ENCODE assay signal across 20 mouse cellular contexts in the genomic region with DNA sequence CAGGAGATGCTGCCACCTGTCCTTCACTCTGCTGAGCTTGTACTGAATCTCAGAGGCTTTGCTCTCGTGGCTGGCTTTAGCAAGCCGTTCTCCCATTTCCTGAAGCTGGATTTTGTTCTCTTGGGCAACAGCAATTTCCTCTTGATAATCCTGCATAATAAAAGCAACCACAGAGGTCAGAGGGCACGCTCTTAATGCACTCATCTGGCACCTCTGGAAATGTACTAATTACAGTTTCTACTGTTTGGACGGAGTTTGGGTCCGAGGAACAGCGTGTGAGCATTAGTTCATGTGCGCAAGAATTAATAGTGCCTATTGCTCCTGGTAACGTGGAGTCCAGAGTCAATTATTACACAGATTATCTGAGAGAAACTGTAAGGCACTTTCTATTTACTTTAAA. TPM values are rescaled to one million over a fixed set of nuclear protein-coding genes. Genes with fewer than 3 reads are reported as not detected.
A peak's percentile ranks its signal among the peaks of the same experiment; 100 is the strongest.
DNase-seq lines count a peak whose midpoint lies in the region; ATAC-seq lines count a peak whose summit lies in the region.
"Had no signal": no experiment of that assay in that cellular context is flagged by ENCODE, and none has a peak within 500 bp of the region (broad histone marks: within the 10 kb centered on the region; RNA-seq: fewer than 3 reads in every experiment).

No protein-coding gene starts in this region.

- DNase-seq in heart, adult 11 months: peak; percentile 72
- DNase-seq in kidney, postnatal 14 days: peak; percentile 22
- DNase-seq in forelimb bud, embryonic 11.5 days (ENCODE audit: low read depth, low spot score): peak; percentile 35
- DNase-seq in hindlimb bud, embryonic 11.5 days (ENCODE audit: extremely low spot score, low read depth, low spot score): peak; percentile 78
- DNase-seq in liver, embryonic 11.5 days (ENCODE audit: low spot score): no peak
- DNase-seq: adrenal gland, adult 8-10 months; adrenal gland, postnatal 36 days; cerebellum, adult 2 months; cerebellum, postnatal 10 days; forebrain, postnatal 0 days; gastrocnemius, postnatal 14 days; heart, postnatal 14 days had no signal

- no peak overlapping the region for H3K4me3 ChIP-seq in heart, embryonic 12.5 days
- H3K4me3 ChIP-seq in kidney, embryonic 14.5 days (ENCODE audit: low read length): no peak overlapping the region
- H3K4me3 ChIP-seq in liver, embryonic 11.5 days (ENCODE audit: low read depth, low read length): no peak overlapping the region
- H3K4me3 ChIP-seq: forebrain, embryonic 13.5 days; heart, embryonic 15.5 days; hindbrain, embryonic 13.5 days; intestine, embryonic 15.5 days had no signal

- H3K4me2 ChIP-seq in heart, embryonic 12.5 days: no peak overlapping the region
- no peak overlapping the region for H3K4me2 ChIP-seq in kidney, embryonic 14.5 days (replicated peaks; ENCODE audit: low read depth, low read length)
- no peak overlapping the region for H3K4me2 ChIP-seq in liver, embryonic 11.5 days
- H3K4me2 ChIP-seq: forebrain, embryonic 13.5 days; heart, embryonic 15.5 days; hindbrain, embryonic 13.5 days; intestine, embryonic 15.5 days had no signal

- H3K9me3 ChIP-seq in heart, embryonic 12.5 days (replicated peaks): no peaks in the 10 kb centered on the region
- no peaks in the 10 kb centered on the region for H3K9me3 ChIP-seq in kidney, embryonic 14.5 days (ENCODE audit: control insufficient read depth, low read length)
- H3K9me3 ChIP-seq in liver, embryonic 11.5 days (ENCODE audit: control insufficient read depth, low read length): no peaks in the 10 kb centered on the region
- H3K9me3 ChIP-seq: forebrain, embryonic 13.5 days; heart, embryonic 15.5 days; hindbrain, embryonic 13.5 days; intestine, embryonic 15.5 days had no signal

- no peaks in the 10 kb centered on the region for H3K4me1 ChIP-seq in heart, embryonic 12.5 days (replicated peaks)
- no peaks in the 10 kb centered on the region for H3K4me1 ChIP-seq in kidney, embryonic 14.5 days (ENCODE audit: control insufficient read depth, insufficient read depth, low read length)
- H3K4me1 ChIP-seq in liver, embryonic 11.5 days (replicated peaks; ENCODE audit: control insufficient read depth, insufficient read depth, low read length): no peaks in the 10 kb centered on the region
- H3K4me1 ChIP-seq: forebrain, embryonic 13.5 days; hindbrain, embryonic 13.5 days; intestine, embryonic 15.5 days had no signal

- WGBS in heart, embryonic 12.5 days: 83% methylated on average over 8 of the region's 8 CpGs
- WGBS in kidney, embryonic 14.5 days: 64% methylated on average over 8 of the region's 8 CpGs
- WGBS in liver, embryonic 11.5 days: 80% methylated on average over 8 of the region's 8 CpGs

- no peak overlapping the region for H3K9ac ChIP-seq in heart, embryonic 12.5 days
- H3K9ac ChIP-seq in kidney, embryonic 14.5 days (ENCODE audit: low read depth, low read length): no peak overlapping the region
- H3K9ac ChIP-seq in liver, embryonic 11.5 days (ENCODE audit: low read depth, low read length): no peak overlapping the region
- H3K9ac ChIP-seq: forebrain, embryonic 13.5 days; forebrain, postnatal 0 days; heart, embryonic 15.5 days; hindbrain, embryonic 13.5 days; intestine, embryonic 15.5 days had no signal

- H3K27ac ChIP-seq in heart, embryonic 12.5 days (ENCODE audit: poor library complexity, severe bottlenecking): no peak overlapping the region
- H3K27ac ChIP-seq in kidney, embryonic 14.5 days (ENCODE audit: low read depth, low read length): no peak overlapping the region
- no peak overlapping the region for H3K27ac ChIP-seq in liver, embryonic 11.5 days (ENCODE audit: low read depth, low read length)
- H3K27ac ChIP-seq: forebrain, embryonic 13.5 days; heart, embryonic 15.5 days; hindbrain, embryonic 13.5 days; hindbrain, postnatal 0 days; intestine, embryonic 15.5 days had no signal

- no peaks in the 10 kb centered on the region for H3K27me3 ChIP-seq in heart, embryonic 12.5 days (replicated peaks)
- no peaks in the 10 kb centered on the region for H3K27me3 ChIP-seq in kidney, embryonic 14.5 days (ENCODE audit: control insufficient read depth, insufficient read depth, low read length)
- H3K27me3 ChIP-seq in liver, embryonic 11.5 days (replicated peaks; ENCODE audit: control insufficient read depth, insufficient read depth, low read length): no peaks in the 10 kb centered on the region
- H3K27me3 ChIP-seq: forebrain, embryonic 13.5 days; heart, embryonic 15.5 days; hindbrain, embryonic 13.5 days; intestine, embryonic 15.5 days had no signal

- H3K36me3 ChIP-seq in heart, embryonic 12.5 days: peaks cover 27% of the 10 kb centered on the region; the same call in 1 of the 2 replicates
- H3K36me3 ChIP-seq in kidney, embryonic 14.5 days (ENCODE audit: control insufficient read depth, insufficient read depth, low read length): no peaks in the 10 kb centered on the region
- no peaks in the 10 kb centered on the region for H3K36me3 ChIP-seq in liver, embryonic 11.5 days (ENCODE audit: control insufficient read depth, insufficient read depth, low read length)
- H3K36me3 ChIP-seq: intestine, embryonic 15.5 days had no signal

- ATAC-seq in heart, embryonic 12.5 days (ENCODE audit: insufficient number of reproducible peaks, low FRiP score): no peak
- no peak for ATAC-seq in kidney, embryonic 14.5 days (ENCODE audit: low FRiP score, low TSS enrichment)
- ATAC-seq in liver, embryonic 11.5 days (replicated peaks; ENCODE audit: low FRiP score): no peak
- ATAC-seq: forebrain, embryonic 13.5 days; forebrain, postnatal 0 days; hindbrain, postnatal 0 days; intestine, embryonic 15.5 days had no signal

RNA-seq across cellular contexts. Expression of gene Gm10097, which starts 3.1 kb away (rescaled TPM):
- polyA plus RNA-seq in heart, embryonic 12.5 days (2016; fragmentation: Nextera tagmentation; extraction: Ambion mirVana): 0.45 and 0.49 TPM in 2 replicates
- polyA plus RNA-seq in kidney, embryonic 14.5 days (2014; fragmentation: Nextera tagmentation; extraction: Ambion mirVana): 0.11 and 0.22 TPM in 2 replicates
- 0.05 and 0.08 TPM in 2 replicates for polyA plus RNA-seq in liver, embryonic 11.5 days (2014; fragmentation: Nextera tagmentation; extraction: Ambion mirVana)
- polyA plus RNA-seq: cerebellum, adult 2 months; forebrain, postnatal 0 days; gonadal fat pad, adult 2 months had no signal
